Mouse (Mus musculus): Measurements from ENCODE around the gene Dnm1.

- TF ChIP-seq CTCF (IDR thresholded peaks at IDR 0.05; ENCODE audit: borderline replicate concordance, insufficient read depth, low read length): no peak
- no peak for TF ChIP-seq POLR2A (IDR thresholded peaks at IDR 0.05; ENCODE audit: low read depth, low read length)
Measured at GRCm38 (mm10) chr2:32321591-32322298, 31.4 kb downstream of the Dnm1 start.
